Mouse (Mus musculus) C2C12 (cell line): ENCODE data around the gene Dstyk.

Experiments
- CTCF ChIP-seq: IDR thresholded peaks from one replicate; pipeline ENCODE4 v1.5.1; 2011; ENCODE audit not compliant: control insufficient read depth, insufficient read depth, insufficient read length
- MYOD1 ChIP-seq: IDR thresholded peaks from one replicate; pipeline ENCODE4 v1.6.1; 2011; ENCODE audit warnings: low read depth; ENCODE audit not compliant: control insufficient read depth, insufficient read length
- USF1 ChIP-seq: IDR thresholded peaks from one replicate; pipeline ENCODE4 v1.6.1; 2011; ENCODE audit warnings: low read depth, mild to moderate bottlenecking, control low read depth, moderate library complexity

GRCm38 (mm10) chr1:132436320-132436958 is 19.1 kb downstream of the Dstyk start:
- no peak for TF ChIP-seq USF1
- TF ChIP-seq CTCF: no peak
- TF ChIP-seq MYOD1: no peak
